22 mouse cellular contexts compared by ENCODE assay signal in the genomic region with DNA sequence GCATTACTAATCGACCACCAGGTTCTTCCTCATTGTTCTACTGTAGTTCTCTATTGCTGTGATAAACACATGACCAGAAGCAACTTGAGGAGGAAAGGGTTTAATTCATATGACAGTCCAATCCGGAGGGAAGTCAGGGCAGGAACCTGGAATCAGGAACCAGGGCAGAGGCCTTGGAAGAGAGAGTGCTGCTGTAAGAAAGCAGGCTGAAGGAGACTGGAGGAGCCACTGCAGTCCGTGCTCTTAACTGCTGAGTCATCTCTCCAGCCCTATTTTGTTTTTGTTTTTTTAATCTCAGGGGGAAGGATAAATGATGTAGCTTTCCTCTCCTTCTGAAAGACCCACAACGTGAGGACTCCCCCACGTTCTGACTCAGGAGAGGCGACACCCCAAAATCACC. TPM values are rescaled to one million over a fixed set of nuclear protein-coding genes. Genes with fewer than 3 reads are reported as not detected.
"Had no signal": no experiment of that assay in that cellular context is flagged by ENCODE, and none has a peak within 500 bp of the region (broad histone marks: within the 10 kb centered on the region; RNA-seq: fewer than 3 reads in every experiment).

No protein-coding gene starts in this region.

- H3K4me1 ChIP-seq: liver, embryonic 15.5 days; lung, embryonic 15.5 days; midbrain, embryonic 15.5 days; neural tube, embryonic 13.5 days; stomach, embryonic 15.5 days had no signal

- H3K36me3 ChIP-seq: limb, embryonic 10.5 days; limb, embryonic 13.5 days; liver, embryonic 12.5 days; liver, embryonic 15.5 days; lung, embryonic 15.5 days; midbrain, embryonic 15.5 days; neural tube, embryonic 13.5 days; stomach, embryonic 15.5 days had no signal

- DNase-seq: kidney, adult 8-10 months; kidney, postnatal 14 days; kidney, postnatal 4 days; liver; lung, adult 18-20 months; lung, postnatal 10 days; lung, postnatal 36 days; retina, postnatal 1 day; right cerebral cortex, postnatal 25 days; thymus, postnatal 36 days had no signal

- ATAC-seq: liver, embryonic 12.5 days; midbrain, embryonic 15.5 days had no signal

- H3K27me3 ChIP-seq: limb, embryonic 13.5 days; liver, embryonic 12.5 days; liver, embryonic 15.5 days; lung, embryonic 15.5 days; midbrain, embryonic 15.5 days; stomach, embryonic 15.5 days had no signal

- H3K4me3 ChIP-seq: limb, embryonic 10.5 days; limb, embryonic 13.5 days; liver, embryonic 12.5 days; liver, embryonic 15.5 days; lung, embryonic 15.5 days; megakaryocyte, embryonic 14.5 days; midbrain, embryonic 15.5 days; neural tube, embryonic 13.5 days; stomach, embryonic 15.5 days had no signal

- H3K9me3 ChIP-seq: limb, embryonic 10.5 days; limb, embryonic 13.5 days; liver, embryonic 12.5 days; liver, embryonic 15.5 days; lung, embryonic 15.5 days; megakaryocyte, embryonic 14.5 days; midbrain, embryonic 15.5 days; neural tube, embryonic 13.5 days; stomach, embryonic 15.5 days had no signal

- H3K4me2 ChIP-seq: limb, embryonic 13.5 days; liver, embryonic 12.5 days; liver, embryonic 15.5 days; lung, embryonic 15.5 days; midbrain, embryonic 11.5 days; midbrain, embryonic 15.5 days; neural tube, embryonic 13.5 days; stomach, embryonic 15.5 days had no signal

- H3K27ac ChIP-seq: limb, embryonic 10.5 days; limb, embryonic 13.5 days; liver, embryonic 12.5 days; liver, embryonic 15.5 days; lung, embryonic 15.5 days; midbrain, embryonic 15.5 days; neural tube, embryonic 13.5 days; stomach, embryonic 15.5 days had no signal

- H3K9ac ChIP-seq: limb, embryonic 13.5 days; liver, embryonic 12.5 days; liver, embryonic 15.5 days; lung, embryonic 15.5 days; midbrain, embryonic 15.5 days; neural tube, embryonic 13.5 days; stomach, embryonic 15.5 days had no signal

RNA-seq across cellular contexts. Expression of a gene that starts 37.0 kb away (rescaled TPM):
- total RNA-seq: neutrophil, adult 5-6 weeks had no signal
- polyA plus RNA-seq: thymus, postnatal 0 days had no signal
